Mouse (Mus musculus) layer of hippocampus, adult 11-12 months (tissue): ENCODE measurements around the gene Ccdc71l.

Source experiments
- DNase-seq: peaks from one replicate; pipeline ENCODE4 v3.0.0; 2022; ENCODE audit warnings: low spot score

Ccdc71l gene

DNA sequence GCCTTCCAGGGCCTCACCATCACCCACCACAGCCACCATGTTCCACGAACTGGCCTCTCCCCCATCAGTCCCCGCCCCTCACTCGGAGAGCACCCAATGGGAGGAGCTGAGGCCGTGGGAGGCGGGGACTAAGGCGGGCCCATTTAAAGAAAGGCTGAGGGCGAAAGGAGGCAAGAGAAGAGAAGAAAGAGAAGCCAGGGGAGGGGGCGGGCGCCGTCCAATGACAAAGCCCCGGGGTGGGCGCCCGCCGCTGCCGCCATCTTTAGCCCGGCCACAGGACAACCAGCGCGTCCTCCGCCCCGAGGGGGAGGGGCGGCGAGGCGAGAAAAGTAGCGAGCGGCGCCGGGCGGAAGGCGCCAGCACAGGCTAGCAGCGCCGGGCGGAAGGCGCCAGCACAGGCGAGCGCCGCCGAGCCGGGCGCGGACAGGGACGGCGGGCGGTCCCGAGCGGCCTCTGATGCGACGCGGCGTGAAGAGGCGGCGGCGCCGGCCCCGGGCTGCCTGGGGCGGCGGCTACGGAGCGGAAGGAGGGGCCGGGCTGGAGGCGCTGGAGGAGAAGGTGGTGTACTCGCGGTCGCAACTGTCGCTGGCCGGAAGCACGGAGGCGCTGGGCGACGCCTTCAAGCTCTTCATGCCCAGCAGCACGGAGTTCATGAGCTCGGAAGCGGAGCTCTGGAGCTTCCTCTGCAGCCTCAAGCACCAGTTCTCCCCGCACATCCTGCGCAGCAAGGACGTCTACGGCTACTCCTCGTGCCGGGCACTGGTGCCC, at the start of gene Ccdc71l:
TSS of gene Ccdc71l (plus strand) at position 177 of the 768 bp plus-strand sequence.
- peak; percentile 82 for DNase-seq

DNA sequence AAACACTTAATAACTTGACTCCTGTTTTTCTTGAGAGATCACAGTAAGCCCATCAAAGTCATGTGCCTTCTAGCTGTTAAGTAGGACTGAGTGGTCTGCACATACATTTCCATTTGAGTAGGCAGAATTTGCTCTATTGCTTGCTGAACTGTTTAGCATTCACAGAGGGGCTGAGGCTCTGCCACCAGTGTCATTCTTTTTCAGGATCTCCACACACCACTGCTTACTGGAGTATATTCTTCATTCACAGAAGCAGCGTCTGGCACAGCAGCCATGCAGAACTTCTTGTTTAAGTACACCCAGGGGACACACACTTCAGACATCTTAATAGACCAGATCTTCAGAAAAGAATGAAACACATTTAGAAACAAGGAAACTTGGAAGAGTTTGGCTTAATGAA, 39.4 kb upstream of the Ccdc71l start:
- no peak for DNase-seq

DNA sequence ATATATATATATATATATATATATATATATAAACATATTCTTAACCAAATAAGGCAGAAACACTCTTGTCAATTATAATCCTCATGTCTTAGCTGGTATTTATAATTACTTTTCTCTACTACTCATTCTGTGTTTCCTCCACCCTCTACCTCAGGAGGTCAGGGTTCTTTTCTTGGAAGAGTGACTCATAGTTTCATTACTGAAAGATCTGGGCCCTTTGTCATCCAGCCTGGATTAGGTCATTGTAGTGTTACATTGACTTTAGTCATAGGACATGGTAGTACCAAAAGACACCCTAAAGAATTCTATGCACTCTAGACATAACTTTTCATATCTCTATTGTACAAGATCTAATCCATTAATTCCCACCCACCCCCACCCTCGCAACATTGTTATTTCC, 35.0 kb upstream of the Ccdc71l start:
- no peak for DNase-seq

DNA sequence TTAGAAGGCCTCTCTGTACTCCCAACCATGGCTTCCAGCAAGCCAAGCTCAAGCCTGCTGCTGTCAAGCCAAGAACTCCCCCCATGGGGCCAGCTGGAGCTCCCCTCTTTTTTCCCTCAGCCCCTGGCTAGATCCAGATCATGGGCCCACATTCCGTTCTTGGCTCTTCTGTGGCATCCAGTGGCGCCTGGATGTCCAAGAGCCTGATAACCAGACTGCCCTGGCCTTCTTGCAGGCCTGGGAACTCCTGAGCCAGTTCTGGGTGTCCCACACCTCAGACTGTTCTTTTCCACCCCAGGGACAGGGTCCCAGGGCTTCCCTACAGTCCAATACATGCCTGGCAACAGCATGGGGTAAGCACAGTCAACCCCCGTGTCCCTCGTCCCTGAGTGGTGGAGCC, 32.4 kb upstream of the Ccdc71l start:
- DNase-seq: no peak

DNA sequence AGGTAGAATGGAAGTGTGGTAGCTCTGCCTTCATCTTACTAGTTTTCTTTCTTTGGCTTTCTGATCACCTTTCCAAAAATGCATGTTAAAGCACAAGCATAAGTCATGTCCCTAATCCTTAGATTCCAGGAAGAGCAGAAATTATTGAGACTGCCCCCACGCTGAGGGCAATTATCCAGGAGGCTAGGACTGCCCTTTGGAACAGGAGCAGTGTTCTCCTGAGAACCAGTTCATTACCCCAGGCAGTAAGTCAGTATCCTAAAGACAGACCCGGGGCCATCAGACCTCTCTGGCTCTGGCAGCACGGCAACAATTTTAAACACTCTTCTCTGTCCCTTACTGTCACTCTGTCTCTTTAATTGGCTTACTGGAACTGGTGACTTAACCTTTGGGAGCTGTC, 30.0 kb upstream of the Ccdc71l start:
- DNase-seq: no peak

DNA sequence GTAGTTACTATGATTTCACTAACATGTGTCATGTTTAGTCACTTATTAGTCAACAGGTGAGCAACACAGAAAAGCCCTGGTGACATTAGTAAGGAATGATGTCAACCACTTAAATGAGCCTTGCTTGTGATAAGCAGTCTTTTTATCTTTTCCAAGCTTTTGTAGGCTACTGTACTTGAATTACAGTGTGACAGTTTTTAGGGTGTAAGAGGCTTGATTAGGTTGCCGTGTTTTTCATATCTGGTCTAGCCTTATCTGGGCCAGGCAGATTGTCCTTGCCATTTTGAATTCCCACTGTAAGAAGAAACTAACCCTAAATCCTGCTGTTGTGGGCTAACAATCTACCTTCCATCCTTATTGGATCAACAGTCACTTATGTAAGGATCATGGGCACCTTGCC, 26.6 kb upstream of the Ccdc71l start:
- DNase-seq: no peak

DNA sequence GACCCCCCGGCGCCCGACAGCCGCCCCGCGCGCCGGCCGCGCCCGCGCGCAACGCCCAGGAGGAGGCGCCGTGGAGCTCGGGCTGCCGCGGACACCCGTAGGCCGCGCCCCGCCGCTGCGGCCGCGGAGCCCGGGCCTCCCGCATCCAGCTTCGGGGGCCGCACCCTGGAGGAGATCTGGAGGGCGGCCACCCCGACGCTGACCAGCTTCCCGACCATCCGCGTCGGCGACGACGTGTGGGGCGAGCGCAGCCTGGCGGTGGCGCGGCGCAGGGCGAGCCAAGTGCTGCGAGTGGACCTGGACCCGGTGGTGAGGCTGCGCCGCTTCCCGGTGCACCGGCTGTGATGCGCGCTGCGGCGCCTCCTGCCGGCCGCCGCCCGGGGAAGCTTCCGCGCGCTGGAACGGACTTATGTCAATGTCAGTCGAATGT, 807 bp downstream of the Ccdc71l start:
- DNase-seq: peak; percentile 92

DNA sequence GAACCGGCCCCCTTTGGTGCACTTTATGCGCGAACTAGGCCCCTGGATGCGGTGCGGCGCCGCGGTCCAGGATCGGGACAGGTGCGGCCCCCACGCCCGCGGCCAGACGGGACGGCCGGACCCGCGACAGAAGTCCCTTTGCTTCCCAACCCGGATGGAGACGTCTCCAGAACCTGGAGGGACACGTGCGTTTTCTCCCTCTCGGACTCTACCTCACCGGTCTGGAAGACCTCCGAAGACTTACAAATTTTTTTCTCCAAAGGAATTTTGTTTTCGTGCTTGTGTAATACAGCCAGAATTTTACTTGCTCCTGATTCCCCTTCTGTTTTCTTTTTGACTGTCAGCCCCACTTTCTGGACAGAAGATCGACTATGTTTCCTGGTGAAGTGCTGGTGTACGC, 1.2 kb downstream of the Ccdc71l start:
- no peak for DNase-seq

DNA sequence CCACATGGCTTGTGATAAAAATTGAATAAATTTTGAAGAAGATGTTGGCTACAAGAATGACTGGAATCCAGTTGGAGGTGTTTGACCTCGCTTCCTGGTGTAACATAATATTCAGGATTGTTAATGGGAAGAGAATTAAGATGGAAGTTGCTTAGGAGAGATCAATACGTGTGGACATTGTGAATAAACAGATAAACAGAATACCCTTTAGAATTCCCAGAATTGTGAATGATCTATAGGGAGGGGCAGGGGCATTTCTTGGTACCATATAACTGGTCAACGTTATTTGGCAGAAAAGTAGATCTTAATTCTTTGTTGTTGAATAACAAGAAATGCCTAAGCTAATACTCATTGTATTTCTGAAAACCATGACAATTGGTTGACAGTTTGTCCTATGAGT, 2.0 kb downstream of the Ccdc71l start:
- DNase-seq: no peak

DNA sequence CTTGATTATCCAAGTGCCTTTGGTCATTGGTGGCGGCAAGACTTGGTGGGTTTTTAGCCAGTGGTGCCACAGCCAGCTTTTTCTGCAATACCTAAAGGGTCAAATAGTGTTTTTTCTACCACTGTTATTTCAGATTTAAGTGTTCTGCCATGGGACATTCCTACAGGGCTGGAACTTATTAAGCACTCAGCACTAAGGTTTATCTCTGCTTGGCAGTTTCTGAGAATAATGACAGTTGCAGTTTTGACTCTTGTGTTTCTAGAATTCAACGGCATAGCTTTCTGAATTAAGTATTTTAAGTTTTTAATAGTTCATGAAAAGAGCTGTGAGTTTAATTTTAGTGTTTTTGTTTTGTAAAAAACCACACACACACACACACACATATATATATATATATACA, 2.5 kb downstream of the Ccdc71l start:
- DNase-seq: no peak

DNA sequence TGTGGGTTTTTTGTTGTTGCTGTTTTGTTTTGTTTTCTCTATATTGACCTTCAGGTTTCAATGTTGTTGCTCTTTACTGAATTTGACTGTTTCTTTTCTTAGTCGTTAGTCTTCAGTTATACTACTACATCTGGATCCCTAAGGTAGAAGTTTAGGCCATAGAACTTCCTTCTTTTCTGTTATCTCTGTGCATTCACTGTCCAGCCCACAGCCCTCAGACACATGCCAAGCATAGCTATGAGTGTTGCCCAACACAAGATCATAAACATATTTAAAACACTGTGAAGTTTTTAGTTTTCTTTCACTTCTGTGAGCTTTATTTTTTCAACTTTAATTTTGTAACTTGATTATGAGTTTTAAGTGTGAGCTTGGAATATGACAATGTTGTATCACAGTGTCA, 41.0 kb downstream of the Ccdc71l start:
- no peak for DNase-seq

DNA sequence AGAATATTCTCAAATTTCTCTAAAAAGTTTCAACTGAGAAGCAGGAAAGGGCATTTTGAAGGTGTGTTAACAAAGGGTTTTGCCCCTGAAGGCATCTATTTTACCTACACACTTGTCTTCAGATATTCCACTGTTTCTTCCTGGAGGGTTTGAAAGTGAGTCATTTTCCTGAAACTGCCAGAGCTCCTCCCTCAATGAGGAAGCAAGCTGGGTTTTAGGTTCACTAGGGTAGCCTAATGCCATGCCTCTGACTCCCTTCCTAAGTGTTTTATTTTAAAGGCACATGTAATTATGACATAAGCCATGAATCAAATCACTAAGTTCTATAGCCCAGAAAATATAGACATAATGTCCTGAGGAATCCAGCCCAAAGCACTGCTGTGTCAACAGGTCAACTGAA, 49.3 kb downstream of the Ccdc71l start:
- no peak for DNase-seq

DNA sequence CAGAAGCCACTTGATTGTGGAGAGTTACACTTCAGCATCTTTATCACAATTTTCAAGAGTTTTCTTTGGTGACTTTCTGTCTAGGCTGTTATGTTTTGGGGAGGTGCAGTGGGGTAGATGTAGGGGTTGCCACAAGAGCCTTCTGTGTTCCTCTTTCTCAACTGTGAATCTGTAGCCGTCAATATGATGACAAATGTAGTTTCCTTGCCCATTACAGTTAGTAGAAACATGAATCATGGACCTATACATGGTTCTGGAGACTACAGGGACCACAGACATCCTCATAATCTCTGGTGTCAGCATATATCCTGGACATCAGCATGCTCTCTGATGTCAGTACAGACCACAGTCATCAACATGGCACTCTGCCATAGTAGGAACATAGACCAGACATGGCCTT, 52.5 kb downstream of the Ccdc71l start:
- no peak for DNase-seq
